Mouse (Mus musculus) adrenal gland (tissue): ENCODE measurements around the gene Utp3.
"Not testable (repeated sequence)": the region's sequence is repeated elsewhere in the genome, so short reads cannot be mapped to it uniquely, and the experiment has no call there.

Source experiments
- intact Hi-C: fragments of 180-260 bp; cut with DNase I; formaldehyde crosslinking; loops from one replicate; pipeline ENCODE4 v1.15.1; 2025
- long read RNA-seq, 2 experiments: library from polyadenylated mRNA; unstranded; transcript quantifications; one replicate each; pipeline ENCODE4 v2.0.0; 2020; ENCODE audit warnings: borderline replicate concordance in 1 of 2; ENCODE audit not compliant: insufficient replicate concordance in 1 of 2

The Utp3 gene
- long read RNA-seq, experiment 1, transcript Utp3-201 (1 exons, 1,629 nt): major isoform, 56 of 56 reads
- long read RNA-seq, experiment 1, partial matches to known transcripts: 0 of 56 reads
- long read RNA-seq, experiment 1, other reads (novel, unspliced or antisense): 0 of 56 reads
- long read RNA-seq, experiment 2, transcript Utp3-201 (1 exons, 1,629 nt): major isoform, 48 of 48 reads
- long read RNA-seq, experiment 2, partial matches to known transcripts: 0 of 48 reads
- long read RNA-seq, experiment 2, other reads (novel, unspliced or antisense): 0 of 48 reads

DNA sequence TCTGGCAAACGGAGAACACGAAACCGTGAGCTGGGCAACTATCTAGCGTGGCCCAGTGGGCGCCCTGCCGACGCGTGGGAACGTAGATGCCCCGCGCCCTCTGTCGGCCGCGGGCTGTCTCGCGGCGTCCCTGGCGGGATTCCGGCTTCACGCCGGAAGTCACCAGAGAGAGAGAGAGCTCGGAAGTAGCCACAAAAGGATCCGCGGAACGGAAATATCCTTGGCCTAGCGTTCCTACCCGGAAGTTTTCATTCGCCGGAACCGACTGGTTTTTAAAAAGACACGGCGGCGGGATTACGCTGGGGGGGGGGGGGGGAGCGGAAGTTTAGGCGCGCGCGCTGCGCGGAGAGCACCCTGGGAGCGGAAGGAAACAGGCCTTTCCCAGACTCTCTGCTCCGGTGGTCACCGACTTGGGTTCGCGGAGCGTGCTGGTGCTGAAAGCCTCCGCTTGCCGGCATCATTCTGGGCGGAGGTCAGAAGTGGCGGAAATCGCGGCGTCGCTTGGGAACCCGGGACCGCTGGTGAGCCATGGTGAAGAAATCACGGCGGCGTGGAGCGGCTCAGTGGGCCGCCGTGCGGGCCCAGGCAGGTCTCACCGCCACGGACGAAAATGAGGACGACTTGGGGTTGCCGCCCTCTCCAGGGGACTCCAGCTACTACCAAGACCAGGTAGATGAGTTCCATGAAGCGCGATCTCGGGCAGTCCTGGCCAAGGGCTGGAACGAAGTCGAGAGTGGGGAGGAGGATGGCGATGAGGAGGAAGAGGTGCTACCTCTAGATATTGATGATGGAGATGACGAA is at the start of gene Utp3:
Gene Utp3 (plus strand): TSS at position 377 of the 801 bp plus-strand sequence.
- intact Hi-C loops: no loop called here

DNA sequence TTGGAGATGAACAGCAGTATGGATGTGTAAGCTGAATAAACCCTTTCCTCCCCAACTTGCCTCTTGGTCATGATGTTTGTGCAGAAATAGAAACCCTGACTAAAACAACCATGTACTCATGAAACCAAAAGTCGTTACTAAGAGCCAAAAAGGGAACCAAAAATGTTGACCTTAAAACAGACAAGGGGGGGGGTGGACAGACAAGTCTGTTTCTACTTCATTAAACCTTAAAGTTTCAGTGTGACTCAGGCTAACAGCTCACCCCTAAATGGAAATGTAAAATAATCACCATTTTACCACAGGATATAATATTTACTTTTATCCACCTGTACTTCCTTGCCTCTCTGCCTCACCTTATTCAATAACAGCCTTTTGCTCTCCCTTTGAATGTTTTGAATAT is 45.7 kb upstream of the Utp3 start:
- intact Hi-C loops: no loop called here

DNA sequence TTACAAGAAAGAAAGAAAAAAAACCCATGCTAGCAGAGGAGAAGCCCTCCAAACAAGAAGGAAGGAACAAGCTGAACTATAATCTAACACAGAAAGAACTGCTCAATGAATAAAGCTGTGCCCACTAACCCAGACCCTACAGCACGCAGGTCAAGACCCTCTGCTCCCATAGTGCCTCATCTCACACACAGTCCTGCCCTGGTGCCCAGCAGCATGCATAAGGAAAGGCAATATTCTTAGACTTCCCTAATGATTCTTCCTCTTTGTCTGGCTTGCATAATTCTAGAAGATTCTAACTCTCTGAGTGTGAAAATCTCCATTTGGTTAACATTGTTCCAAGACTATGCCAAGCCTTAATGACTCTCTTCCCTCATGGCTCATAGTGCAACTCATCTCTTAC is 45.3 kb upstream of the Utp3 start:
- intact Hi-C loops: no loop called here

DNA sequence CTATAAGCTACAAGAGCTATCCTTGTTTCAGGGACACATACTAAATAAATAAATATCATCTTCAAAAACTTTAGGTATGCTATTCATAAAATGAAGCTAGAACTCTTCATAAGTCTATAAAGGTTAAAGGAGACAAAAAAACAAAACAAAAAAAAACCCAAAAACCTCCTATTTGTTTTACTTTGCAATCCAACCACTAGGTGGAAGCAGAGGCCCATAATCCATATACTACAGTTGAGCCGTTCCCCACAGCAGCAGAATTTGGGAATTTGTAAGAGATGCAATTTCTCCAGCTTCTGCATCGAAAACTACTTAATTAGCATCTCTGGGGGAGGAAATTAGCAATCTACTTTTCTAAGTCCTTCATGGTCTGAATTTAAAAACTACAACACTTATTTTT is 35.0 kb upstream of the Utp3 start:
- intact Hi-C loops: no loop called here

DNA sequence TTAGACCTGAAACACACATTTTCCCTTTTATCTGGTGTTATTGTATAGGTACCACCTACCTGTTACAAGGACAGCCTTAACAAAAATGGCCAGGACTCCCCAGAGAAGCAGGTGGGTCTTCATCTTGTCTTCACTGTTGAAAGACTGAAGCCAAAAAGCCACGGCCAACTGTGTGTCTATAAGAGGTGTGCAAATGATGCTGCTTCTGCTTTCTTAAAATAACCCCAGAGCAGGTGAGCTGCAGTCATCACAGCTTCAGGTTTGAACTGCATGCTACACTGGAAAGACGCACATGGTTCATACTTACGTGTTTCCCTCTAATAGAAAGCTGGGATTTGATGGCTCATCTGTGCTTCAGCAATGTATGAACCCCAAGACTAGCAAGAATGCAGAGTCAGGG is 26.6 kb upstream of the Utp3 start, which contains the start of gene Jchain:
Gene Jchain (minus strand): TSS at position 235 of the 400 bp plus-strand sequence.
- intact Hi-C loops: no loop called here

DNA sequence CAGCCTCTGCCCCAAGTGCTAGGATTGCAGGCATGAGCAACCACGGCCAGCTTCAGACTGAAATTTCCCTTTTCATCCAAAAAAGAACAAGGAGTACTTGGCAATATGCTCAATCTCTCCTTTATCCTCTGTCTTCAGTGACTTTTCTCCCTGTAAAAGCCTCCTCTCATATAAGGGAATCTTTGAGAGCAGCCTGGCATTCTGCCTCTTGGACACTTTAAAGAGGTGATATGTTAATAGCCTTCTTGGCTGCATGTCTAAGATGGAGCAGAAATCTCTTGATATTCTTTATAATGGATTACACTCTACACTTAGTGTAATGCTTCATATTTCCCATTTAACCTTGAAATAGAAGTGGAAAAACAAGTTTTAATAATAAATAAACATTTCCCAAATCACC is 23.4 kb upstream of the Utp3 start:
- intact Hi-C loops: no loop called here

DNA sequence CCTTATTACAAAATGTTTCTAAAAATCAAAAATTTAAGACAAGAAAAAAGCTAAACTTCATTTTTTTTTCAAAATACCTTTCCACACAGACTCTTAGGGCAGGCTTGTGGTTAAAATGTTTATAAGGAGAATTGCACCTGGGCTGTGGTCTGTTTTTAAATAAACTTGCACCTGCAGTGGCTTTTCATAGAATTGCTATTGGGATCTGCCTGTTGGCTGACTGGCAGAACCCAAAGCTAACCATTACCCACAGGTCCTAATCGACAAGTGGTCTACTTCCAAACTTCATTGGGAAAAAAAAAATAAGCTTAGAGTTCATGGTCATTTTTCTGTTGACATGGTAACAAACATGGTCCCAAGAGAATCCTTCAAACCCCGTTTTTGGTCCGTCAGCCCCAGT is 19.6 kb upstream of the Utp3 start:
- intact Hi-C loops: no loop called here

DNA sequence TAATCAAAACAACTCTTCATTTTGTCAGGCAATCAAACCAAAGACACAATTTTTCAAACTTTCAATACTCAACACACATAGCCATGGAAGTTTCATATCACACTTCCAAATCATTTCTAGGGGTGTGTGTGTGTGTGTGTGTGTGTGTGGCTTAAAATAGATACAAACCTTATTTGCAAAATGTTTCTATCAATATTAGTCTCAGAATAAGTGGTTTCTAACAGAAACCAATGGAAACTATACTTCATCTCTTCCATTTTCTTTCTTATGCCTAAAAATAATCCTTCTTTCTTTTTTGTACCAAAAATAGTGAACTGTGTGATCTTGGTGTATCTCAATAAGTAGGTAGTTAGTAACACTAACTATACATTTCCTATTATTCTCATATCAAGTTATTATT is 13.4 kb upstream of the Utp3 start:
- intact Hi-C loops: no loop called here

DNA sequence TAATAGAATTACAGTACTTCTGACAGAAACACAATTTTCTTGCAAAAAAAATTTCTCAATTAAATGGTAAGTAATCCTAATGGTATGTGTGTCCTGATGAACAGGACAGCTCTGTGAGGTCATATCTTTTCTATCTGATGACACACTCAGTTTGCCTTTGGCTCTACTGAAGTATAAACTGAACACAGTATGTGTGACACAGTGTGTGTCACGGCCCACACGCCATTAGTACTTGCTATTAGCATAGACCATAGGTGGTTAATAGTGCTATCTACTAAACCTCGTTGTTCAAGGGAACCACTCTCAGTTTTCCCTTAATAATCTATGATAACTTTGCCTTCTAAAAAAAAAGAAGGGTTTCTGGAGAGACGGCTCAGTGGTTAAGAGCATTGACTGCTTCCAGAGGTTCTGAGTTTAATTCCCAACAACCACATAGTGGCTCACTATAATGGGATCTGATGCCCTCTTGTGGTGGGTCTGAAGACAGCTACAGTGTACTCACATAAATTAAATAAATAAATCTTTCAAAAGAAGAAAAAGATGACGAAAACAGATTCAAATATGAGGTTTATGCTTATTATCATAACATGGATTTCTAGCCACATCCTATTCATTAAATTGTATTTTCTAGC is 11.5 kb upstream of the Utp3 start:
- intact Hi-C loops: no loop called here

DNA sequence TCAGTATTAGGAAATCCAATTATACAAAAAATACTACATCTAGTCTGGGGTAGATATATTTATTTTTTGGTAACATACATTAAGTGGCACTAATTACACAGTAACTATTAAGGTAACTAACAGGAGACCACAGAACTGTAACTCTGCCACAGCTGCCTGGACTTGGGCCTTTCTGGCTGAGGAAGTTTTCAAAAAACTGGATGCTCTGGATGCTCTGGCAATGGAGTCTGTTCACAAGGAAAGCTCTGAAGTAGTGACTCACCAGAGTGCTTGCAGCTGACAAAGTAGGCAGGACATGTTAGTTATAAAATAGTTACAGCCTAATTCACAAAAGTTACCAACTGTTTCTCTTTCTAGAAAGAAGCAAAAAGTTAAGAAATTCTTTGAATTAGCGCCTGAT is 9.9 kb upstream of the Utp3 start:
- intact Hi-C loops: not testable (repeated sequence)

DNA sequence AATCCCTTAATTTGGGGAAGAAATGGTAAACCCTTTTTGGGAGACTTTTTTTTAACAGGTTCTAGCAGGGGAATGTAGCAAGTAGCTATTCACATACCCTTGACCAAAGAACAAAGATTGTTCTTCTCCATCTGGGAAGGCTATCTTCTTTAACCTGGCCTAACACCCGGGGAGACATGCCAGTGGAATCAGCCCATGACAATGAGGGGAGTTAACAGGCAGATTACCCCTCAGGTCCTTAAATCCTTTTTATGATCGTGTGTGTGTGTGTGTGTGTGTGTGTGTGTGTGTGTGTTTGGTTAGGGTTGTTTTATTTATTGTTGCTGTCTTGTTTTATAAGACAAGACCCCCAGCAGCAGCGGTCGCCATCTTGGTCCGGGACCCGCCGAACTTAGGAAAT is 8.7 kb upstream of the Utp3 start:
- intact Hi-C loops: no loop called here

DNA sequence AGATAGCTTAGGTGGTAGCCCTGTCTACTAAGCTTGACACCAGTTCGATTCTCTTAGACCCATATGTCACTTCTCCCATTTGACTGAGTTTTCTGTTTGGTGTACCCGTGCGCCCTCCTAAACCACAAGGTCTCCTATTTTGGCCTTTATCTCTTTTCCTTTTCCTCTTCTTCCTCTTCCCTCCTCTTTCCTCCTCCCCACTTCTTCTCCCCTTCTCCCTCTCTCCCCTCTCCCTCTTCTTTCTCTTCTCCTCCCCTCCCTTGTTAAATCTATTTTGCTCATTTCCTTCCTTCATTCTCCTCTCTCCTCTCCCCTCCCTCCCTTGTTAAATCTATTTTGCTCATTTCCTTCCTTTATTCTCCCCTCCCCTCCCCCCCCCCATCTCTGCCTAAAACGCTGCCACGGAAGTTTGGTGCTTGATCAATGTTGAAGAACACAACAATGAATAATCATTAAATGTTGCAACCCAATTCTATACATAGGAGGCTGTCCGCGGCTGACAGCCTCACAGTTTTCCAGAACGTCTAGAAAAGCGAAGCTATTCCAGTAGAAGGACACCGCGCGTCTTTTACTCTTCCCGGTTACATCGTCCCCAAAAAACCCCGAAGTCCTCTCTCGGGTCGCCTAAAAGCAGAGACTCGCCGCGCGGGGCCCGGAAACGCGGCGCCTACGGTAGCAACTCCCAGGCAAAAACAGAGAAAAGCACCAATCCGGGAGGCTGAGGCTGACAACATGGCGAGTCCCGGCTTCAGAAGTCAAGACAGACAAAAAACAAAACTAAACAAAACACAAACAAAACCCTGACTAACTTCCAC is 784 bp upstream of the Utp3 start:
- intact Hi-C loops: no loop called here

DNA sequence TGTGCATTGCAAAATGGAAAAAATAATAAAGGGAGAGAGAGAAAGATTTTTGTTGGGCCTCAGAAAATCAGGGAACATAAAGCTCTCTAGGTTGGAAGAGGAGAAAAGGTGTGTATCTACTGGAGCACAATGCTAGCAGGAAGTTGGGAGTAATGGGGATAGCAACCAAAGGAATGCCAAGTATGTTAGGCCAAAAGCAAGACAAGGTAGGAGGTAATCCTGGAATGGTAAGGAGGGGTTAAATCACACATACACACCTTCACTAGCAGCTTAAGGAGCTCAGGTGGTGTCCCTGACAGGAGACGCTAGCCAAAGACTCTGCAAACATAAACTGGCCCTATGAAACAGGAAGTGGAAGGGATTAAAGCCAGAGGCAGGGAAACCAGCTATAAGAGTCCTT is 4.7 kb downstream of the Utp3 start:
- intact Hi-C loops: no loop called here

DNA sequence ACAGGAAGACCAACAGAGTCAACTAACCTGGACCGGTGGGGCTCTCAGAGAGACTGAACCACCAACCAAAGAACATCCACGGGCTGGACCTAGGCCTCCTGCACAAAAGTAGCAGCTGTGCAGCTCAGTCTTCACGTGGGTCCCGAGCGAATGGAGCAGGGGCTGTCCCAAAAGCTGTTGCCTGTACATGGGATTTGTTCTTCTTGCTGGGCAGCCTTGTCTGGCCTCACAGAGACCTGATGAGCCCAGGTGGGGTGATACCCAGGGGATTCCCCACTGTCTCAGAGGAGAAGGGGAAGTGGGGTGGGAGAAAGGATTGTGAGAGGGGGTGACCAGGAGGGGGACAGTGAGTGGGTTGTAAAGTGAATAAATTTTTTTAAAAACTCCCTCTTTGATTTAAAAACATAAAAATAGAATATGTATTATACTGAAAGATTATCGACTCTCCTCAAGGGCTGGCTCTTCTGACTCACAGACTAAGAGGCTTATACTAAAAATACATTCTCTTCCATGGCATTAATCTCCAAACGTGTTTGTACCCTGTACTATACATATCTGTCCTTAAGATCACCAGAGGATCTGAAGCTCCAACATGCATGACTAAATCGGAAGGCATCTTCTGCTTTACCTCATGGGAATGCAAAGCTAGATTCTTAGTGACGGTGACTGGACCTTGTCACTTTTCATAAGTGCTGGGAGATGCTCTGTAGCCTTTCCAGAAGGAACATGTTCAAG is 7.0 kb downstream of the Utp3 start:
- intact Hi-C loops: no loop called here

DNA sequence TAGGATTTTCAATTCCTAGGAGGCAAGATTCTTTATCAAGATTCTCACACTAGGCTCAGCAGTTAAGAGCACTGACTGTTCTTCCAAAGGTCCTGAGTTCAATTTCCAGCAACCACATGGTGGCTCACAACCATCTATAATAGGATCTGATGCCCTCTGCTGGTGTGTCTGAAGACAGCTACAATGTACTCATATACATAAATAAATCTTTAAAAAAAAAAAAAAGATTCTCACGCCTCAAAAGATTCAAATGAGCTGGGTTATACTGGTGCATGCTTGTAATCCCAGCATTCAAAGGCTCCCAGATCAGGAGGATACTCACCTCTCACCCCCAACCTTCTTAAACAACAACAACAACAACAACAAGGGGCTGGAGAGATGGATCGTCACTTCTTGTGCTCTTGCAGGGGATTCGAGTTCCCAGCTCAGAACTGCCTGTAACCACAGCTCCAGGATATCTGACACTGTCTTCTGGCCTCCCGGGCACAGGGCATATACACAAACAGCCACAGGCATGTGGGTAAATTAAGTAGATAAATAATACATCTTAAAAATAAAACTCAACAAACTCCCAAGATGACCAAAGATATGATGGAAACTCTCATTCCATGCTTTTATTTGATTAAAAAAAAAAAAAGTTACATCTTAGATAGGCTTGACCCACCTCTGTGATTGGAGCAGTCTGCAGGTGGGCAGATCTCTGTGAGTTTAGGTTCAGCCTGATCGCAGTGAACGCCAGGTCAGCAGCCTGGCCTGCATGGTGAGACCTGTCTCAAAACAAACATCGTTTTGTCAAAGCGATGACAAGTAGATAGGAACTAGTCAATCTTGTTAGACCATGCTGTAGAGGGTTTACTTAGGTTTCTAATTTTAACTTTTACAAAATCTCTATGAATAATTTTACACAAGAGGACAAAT is 8.9 kb downstream of the Utp3 start:
- intact Hi-C loops: no loop called here

DNA sequence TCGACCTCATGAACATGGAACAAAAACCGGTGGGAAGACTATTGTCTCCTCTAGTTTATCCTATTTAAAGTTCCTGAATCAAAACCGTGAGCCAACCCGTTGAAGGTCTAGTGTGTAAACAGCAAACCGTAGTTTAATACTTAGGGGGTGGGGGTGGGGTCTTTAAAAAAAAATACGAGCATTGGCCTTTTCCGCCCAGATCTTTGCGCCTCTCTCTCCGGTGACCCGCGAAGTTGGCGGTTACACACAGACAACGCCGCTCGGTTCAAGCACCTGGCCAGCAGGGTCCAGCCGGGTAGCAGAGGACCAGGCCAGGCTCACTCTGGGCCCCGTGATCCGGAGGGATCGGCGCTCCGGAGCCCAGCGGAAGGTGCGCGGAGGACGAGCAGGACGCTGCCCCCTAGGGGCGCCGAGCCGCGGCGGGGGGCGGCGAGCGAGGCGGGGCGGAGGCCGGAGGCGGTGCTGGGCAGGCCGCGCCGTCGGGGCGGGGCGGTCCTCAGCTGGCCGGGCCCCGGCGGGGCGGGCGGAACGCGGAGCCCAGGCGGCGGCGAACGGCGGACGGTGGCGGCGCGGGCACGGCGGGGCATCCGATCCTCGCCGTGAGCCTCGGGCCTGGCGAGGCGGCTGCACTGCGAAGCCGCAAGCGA is 10.4 kb downstream of the Utp3 start, which contains the start of gene Rufy3:
Gene Rufy3 (plus strand): TSS at position 540 of the 647 bp plus-strand sequence.
- intact Hi-C loops: loop anchor here (5.0 kb wide), 2 partner anchors 63 to 98 kb away; no protein-coding TSS in a partner anchor

DNA sequence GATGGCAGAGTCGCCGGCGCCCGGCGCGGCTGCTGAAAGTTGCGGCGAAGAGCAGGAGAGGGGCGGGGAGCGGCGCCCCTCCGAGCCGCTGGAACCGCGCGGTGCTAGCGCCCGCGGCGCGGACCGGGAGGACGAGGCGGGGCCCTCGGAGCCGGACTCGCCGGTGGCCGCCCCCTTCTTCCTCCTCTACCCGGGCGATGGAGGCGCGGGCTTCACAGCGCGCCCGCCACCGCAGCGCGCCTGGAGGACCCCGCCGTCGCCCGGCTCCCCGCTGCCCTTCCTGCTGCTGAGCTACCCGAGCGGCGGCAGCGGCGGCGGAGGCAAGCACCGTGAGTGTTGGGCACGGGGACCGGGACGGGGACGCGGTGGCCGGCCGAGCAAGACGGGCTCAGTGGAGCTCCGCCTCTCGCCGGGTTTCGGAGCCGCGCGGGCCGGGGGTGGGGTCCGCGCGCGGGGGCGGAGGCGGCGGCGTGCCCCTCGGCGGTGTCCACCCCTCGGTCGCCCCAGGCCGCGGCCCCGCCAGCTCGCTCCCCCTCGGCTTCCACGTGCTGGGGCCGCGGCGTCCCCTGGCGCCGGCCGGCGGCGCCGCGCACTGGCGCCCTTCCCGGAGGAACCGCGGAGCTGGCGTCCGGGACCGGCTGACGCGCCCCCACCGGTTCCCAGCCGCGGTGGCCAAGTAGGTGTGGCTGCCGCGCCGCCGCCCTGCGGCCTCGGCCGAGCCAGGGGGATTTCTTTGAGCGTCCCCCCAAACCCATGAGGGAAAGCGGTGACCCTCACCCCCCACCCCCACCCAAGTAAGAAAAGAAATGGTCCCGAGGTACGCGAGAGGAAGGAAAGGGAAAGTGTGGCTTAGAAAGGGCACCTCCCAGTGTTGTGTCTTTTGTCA is 11.1 kb downstream of the Utp3 start:
- intact Hi-C loops: loop anchor here (5.0 kb wide), 2 partner anchors 62 to 97 kb away; no protein-coding TSS in a partner anchor
